Mouse (Mus musculus) thymus, adult 18-20 months (tissue): ENCODE results near the gene Gm6351.
"Not testable (repeated sequence)": the region's sequence is repeated elsewhere in the genome, so short reads cannot be mapped to it uniquely, and the experiment has no call there.

ENCODE experiments used
- DNase-seq, 2 experiments: peaks; one replicate each; pipeline ENCODE4 v3.0.0; 2022; ENCODE audit warnings: mixed read lengths in 2 of 2

Gene Gm6351

GRCm38 (mm10) chr5:94076085-94076484, at the start of gene Gm6351:
Gm6351 (plus strand) TSS chr5:94076385.
- DNase-seq = not testable (repeated sequence)

DNA sequence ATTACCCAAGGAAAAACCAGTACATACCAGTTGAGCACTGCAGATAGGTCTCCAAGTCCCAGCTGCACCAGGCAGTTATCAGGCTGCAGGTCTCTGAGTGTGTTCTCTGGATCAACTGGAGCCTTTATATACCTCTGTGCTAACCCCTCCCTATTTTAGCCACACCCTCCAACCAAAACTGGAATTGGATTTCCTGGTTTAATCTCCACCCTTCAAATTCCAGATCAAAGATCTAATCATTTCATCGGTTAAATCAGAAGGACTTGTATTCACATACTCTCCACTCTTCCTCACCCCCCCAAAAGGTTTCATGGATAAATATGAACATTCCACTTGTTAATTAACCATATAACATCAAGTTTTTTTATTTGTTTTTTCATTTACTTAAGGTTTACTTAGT, 5.7 kb upstream of the Gm6351 start, which contains the start of gene BC061212:
Gene BC061212 (minus strand): TSS at position 101 of the 400 bp plus-strand sequence.
- DNase-seq = not testable (repeated sequence)
